Mouse (Mus musculus): ENCODE data around the gene Wdr45b.
A peak's percentile ranks its signal among the peaks of the same experiment; 100 is the strongest.
"Not testable (repeated sequence)": the region's sequence is repeated elsewhere in the genome, so short reads cannot be mapped to it uniquely, and the experiment has no call there.

Wdr45b gene

GRCm38 (mm10) chr11:121354091-121354707 is at the start of gene Wdr45b:
TSS of gene Wdr45b (minus strand) at chr11:121354445.
- peak; percentile 99 for DNase-seq

GRCm38 (mm10) chr11:121392405-121392804 is 38.2 kb upstream of the Wdr45b start:
- DNase-seq: no peak

- DNase-seq: no peak
Measured at GRCm38 (mm10) chr11:121390793-121391192, 36.5 kb upstream of the Wdr45b start.

- DNase-seq: no peak
Measured at GRCm38 (mm10) chr11:121388554-121388945, 34.3 kb upstream of the Wdr45b start.

GRCm38 (mm10) chr11:121387750-121388553 is 33.7 kb upstream of the Wdr45b start, which contains the start of gene Rab40b:
TSS of gene Rab40b (minus strand) at chr11:121388251.
- DNase-seq: peak; percentile 97

- no peak for DNase-seq
Measured at GRCm38 (mm10) chr11:121380294-121380693, 26.0 kb upstream of the Wdr45b start.

GRCm38 (mm10) chr11:121378644-121379043 is 24.4 kb upstream of the Wdr45b start:
- DNase-seq: no peak

GRCm38 (mm10) chr11:121373305-121373704 is 19.1 kb upstream of the Wdr45b start:
- DNase-seq: no peak

- DNase-seq: no peak
Measured at GRCm38 (mm10) chr11:121370337-121370994, 16.2 kb upstream of the Wdr45b start.

- DNase-seq: peak; percentile 68
Measured at GRCm38 (mm10) chr11:121369622-121370021, 15.4 kb upstream of the Wdr45b start.

- DNase-seq: no peak
Measured at GRCm38 (mm10) chr11:121368731-121369130, 14.5 kb upstream of the Wdr45b start.

- DNase-seq: no peak
Measured at GRCm38 (mm10) chr11:121367170-121367707, 13.0 kb upstream of the Wdr45b start.

GRCm38 (mm10) chr11:121362212-121362611 is 8.0 kb upstream of the Wdr45b start:
- DNase-seq: peak; percentile 41

- peak; percentile 56 for DNase-seq
Measured at GRCm38 (mm10) chr11:121353326-121354090, 737 bp downstream of the Wdr45b start.

GRCm38 (mm10) chr11:121348727-121349126 is 5.5 kb downstream of the Wdr45b start:
- not testable (repeated sequence) for DNase-seq

GRCm38 (mm10) chr11:121348166-121348565 is 6.1 kb downstream of the Wdr45b start:
- DNase-seq: no peak

GRCm38 (mm10) chr11:121347036-121347435 is 7.2 kb downstream of the Wdr45b start:
- no peak for DNase-seq

GRCm38 (mm10) chr11:121342423-121342822 is 11.8 kb downstream of the Wdr45b start:
- not testable (repeated sequence) for DNase-seq

- DNase-seq: no peak
Measured at GRCm38 (mm10) chr11:121340287-121340686, 14.0 kb downstream of the Wdr45b start.

- DNase-seq: no peak
Measured at GRCm38 (mm10) chr11:121339647-121340046, 14.6 kb downstream of the Wdr45b start.

- no peak for DNase-seq
Measured at GRCm38 (mm10) chr11:121331641-121332040, 22.6 kb downstream of the Wdr45b start.

GRCm38 (mm10) chr11:121328619-121329018 is 25.6 kb downstream of the Wdr45b start:
- no peak for DNase-seq

GRCm38 (mm10) chr11:121328206-121328605 is 26.0 kb downstream of the Wdr45b start:
- no peak for DNase-seq

Data from kidney, postnatal 10 days (tissue).